Mouse (Mus musculus) mesoderm, embryonic 11.5 days (tissue): Measurements from ENCODE around the gene Olfr739.

Source experiments
- DNase-seq: peaks from one replicate; pipeline ENCODE4 v3.0.0-alpha.2; 2012; ENCODE audit warnings: low read depth, low spot score

Olfr739 gene

DNA sequence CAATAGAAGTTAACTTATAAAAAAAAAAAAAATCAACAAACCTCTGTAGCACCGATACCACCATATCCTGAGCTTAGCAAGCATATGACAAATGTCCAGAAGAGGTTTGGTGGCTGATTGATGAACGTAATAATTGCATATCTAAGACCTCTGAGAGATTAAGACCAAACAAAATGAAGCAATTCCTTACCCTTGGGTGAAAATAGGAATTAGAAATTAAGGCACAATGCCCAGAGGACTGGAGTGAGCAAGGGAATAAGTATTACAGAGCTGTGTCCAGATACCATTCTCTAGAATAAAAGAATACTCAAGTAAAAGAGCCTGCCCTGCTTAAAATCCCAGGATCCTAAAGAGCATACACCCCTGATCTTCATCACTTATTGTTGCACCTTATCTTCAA, at the start of gene Olfr739:
Gene Olfr739 (plus strand): TSS at position 301 of the 400 bp plus-strand sequence.
- DNase-seq = no peak

GRCm38 (mm10) chr14:50380863-50381262, 37.6 kb upstream of the Olfr739 start, which contains the start of gene Olfr736:
Gene Olfr736 (plus strand): TSS chr14:50381163.
- DNase-seq = no peak

- no peak for DNase-seq
These were observed 11.2 kb upstream of the Olfr739 start, which contains the start of gene Olfr738 for GRCm38 (mm10) chr14:50407268-50407667. Gene Olfr738 (plus strand): TSS chr14:50407568.

GRCm38 (mm10) chr14:50445245-50445644, 26.8 kb downstream of the Olfr739 start, which contains the start of gene Olfr740:
Gene Olfr740 (plus strand): TSS chr14:50445545.
- DNase-seq = no peak

GRCm38 (mm10) chr14:50472438-50472837, 54.0 kb downstream of the Olfr739 start, which contains the start of gene Olfr741:
Gene Olfr741 (plus strand): TSS chr14:50472738.
- DNase-seq = no peak
